Mouse (Mus musculus) layer of hippocampus, adult 18-20 months (tissue): ENCODE results near the gene Nfkbib. TPM values are rescaled to one million over a fixed set of nuclear protein-coding genes. Genes with fewer than 3 reads are reported as not detected.

Source experiments
- DNase-seq, 2 experiments: peaks; one replicate each; pipeline ENCODE4 v3.0.0; 2022; ENCODE audit warnings: low spot score in 2 of 2
- total RNA-seq, 2 experiments: library from RNA; stranded (reverse); gene quantifications; 2 replicates each; pipeline ENCODE4 v1.2.3; 2021

The Nfkbib gene
- total RNA-seq, 2 experiments from 2014 or later: 29.0 to 29.2 TPM

DNA sequence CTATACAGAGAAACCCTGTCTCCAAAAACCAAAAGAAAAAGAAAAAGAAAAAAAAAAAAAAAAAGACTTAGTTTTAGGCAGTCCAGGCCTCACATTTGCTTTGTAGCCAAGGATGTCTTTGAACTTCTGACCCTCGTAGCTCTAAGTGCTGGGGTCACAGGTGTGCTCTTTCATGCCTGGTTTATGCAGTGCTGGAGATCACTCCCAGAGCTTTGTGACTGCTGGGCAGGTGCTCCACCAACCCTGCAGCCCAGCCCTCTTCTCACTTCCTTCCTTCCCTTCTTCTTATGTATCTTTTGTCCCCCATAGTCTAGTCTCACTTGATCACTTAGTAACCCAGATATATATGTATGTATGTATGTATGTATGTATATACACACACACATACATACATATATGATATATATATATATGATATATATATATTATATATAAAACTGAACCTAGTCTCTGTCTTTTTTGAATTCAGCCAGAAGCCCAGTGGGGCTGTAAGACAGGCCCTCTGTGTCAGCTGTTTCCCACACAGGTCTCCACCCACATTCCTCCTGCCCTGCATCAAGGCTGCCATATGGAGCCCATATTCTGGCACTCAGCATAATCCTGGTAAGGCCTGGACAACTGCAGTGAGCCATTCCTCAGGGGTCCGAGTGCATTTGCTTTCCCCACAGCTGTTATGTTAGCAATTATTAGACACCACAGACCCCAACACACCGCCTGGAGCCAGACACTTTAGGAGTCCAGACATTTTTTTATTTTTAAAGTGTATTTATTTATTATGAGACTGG is 46.4 kb downstream of the Nfkbib start:
- no peak for DNase-seq

DNA sequence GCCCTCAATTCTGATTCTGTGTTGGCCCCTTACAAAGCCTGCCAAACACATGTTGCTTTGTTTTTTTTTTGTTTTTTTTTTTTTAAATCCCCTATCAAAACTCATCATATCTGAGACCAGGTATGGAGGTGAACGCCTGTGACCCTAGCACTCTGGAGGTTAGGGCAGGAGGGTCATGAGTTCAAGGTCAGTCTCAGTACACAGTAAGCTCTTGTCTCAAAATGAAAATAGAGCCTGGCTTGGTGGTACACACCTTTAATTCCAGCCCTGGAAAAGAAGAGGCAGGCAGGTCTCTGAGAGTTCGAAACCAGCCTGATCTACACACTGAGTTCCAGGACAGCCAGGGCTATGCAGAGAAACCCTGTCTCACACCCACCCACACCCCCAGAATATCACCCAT is 47.7 kb downstream of the Nfkbib start:
- no peak for DNase-seq

DNA sequence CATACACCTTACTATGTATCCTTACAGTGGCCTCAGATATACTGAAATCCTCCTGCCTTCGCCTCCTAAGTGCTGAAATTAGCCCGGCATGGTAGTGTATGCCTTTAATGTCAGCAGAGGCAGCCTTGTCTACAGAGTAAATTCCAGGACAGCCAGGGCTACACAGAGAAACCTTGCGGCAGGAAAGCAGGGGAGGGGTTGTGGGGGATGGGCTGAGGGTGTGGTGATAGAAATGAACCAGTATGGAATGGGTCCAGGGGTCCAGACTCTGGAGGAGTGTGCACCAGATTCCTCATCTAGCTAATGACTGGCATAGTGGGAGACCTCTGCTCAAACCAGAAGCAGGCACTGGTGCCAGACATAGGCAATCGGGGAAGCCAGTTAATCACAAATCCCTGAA is 48.2 kb downstream of the Nfkbib start:
- DNase-seq: no peak

DNA sequence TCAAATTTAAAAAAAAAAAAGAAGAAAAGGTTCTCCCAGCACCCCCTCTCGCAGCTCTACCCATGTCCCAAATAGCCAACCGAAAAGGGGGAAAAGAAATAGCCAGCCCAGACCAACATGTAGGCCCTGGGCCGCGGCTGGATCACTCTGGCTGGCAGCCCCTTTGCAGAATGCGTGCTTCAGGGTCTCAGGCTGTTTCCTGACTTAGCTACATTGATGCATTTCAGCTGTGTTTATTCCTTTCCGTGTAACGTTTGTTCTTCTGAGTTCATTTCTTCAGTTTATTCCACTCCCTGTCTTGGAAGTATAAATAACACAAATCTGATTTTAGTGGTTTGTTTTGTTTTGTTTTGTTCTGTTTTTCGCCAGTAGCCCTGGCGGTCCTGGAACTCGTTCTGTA is 49.6 kb downstream of the Nfkbib start:
- no peak for DNase-seq

DNA sequence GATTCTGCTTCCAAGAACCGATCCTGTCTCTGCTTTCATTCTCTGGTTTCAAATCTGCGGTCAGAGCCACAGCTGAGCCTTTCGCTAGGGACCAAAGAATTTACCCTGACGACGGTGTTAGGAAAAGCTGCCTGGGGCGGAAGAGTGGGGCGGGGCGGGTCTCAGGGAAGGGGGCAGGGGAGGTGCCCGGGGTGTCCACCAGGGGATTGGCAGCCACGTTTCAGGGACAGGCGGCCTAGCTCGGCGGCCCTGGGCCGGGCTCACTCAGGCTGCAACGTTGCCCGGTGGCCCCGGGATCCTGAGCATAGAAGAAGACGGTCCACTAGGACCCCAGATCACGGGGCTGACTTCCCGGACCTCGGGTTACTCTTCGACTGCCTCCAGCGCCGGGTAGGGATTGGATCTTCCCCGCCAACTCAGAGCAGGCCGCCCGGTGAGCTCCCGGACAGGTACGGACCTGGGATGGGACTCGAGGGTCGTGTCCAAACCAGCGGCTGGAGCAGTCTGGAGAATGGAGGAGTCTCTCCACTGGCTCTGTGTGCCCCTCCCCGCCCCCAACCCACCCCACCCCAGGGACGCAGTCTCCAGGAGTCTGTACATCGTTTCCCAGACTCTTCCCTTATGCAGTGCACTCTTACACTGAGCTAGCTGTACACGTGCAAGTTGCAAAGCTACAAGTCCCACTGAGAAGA is 50.6 kb downstream of the Nfkbib start, which contains the start of gene Fbxo17:
TSS of gene Fbxo17 (plus strand) at position 215 of the 692 bp plus-strand sequence.
- DNase-seq: no peak

DNA sequence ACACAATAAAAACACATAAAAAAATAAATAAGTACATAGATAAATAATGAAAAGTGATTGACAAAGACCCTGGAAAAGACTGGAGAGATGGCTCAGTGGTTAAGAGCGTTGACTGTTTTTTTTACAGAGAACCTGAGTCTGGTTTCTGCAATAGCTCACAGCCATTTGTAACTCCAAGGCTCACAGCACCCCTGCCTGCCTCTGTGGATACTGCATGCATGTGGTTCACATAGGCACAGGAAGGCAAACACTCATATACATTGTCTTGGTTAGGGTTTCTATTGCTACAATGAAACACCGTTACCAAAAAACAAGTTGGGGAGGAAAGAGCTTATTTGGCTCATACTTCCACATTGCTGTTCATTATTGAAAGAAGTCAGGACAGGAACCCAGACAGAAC is 51.7 kb downstream of the Nfkbib start:
- DNase-seq: no peak

DNA sequence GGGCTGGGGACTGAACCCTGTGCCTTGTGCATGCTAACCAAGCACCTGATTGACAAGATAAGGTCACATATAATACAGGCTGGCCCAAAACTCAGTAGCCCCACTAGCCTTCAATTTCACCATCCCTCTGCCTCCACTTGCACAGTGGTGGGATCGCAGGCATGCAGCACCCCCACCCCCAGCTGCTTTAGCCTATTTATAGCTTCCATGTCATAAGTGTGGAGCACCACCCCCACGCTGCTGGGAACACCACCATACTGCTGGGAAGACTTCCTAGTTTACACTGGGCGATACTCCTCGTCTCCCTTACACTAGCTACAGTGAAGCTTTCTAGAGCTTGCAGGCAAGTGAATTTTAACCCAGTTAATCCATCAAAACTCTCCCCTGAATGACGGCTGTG is 52.6 kb downstream of the Nfkbib start:
- peak; percentile 29 to 70 for DNase-seq

DNA sequence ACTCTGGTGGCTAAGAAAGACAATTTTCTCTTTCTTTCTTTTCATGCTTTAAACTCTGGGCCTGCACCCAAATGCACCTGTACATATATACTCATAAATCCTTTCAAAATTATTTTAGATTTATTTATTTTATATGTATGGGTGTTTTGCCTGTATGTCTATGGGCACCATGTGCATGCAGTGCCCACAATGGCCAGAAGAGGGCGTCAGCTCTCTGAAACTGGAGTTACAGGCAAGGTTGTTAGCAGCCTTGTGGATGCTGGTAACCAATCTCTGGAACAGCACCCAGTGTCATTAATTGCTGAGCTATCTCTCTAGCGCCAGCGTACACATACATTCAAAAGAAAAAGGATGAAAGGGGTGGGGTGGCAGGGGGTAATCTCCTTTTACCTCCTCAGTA is 56.4 kb downstream of the Nfkbib start:
- no peak for DNase-seq

DNA sequence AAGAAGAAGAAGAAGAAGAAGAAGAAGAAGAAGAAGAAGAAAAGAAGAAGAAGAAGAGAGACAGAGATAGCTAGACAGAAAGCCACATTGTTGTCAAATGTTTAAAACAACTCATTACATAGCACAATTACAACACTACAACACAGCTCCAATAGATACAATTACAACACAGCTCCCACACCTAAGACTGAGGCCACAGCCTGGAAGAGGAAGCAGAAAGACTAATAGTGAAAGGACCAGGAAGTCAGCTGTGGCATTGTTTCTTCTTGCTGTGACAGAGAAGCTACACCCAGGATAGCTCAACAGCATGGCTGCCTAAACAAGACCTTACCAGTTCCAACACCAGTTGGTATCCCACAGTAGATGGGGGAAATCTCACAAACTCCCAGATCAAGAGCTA is 57.9 kb downstream of the Nfkbib start:
- DNase-seq: no peak

Other genes starting within 250 kb of the Nfkbib start
- gene Ifnl3, start 244.7 kb downstream of the Nfkbib start, total RNA-seq: not detected
- gene Sycn, start 226.6 kb downstream of the Nfkbib start, total RNA-seq: not detected
- under 1 TPM in 1 of 2 experiments, not detected in 1; 0.28 TPM for gene Nccrp1, start 220.3 kb downstream of the Nfkbib start, total RNA-seq
- gene Samd4b, start 169.4 kb downstream of the Nfkbib start, total RNA-seq: 10 to 100 TPM; 74.1 to 77.1 TPM
- gene Pak4, start 169.3 kb downstream of the Nfkbib start, total RNA-seq: 10 to 100 TPM; 12.7 to 14.6 TPM
- gene Acp7, start 136.2 kb downstream of the Nfkbib start, total RNA-seq: 1 to 10 TPM; 1.4 to 4.6 TPM
- 10 to 100 TPM; 18.9 to 21.7 TPM for gene Fbxo27, start 74.7 kb downstream of the Nfkbib start, total RNA-seq
- 1 to 10 TPM; 1.5 to 1.9 TPM for gene Fbxo17, start 50.7 kb downstream of the Nfkbib start, total RNA-seq
- 10 to 100 TPM; 60.6 to 67.1 TPM for gene Mrps12, start 25.7 kb downstream of the Nfkbib start, total RNA-seq
- 10 to 100 TPM; 11.1 to 11.2 TPM for gene Sars2, start 25.5 kb downstream of the Nfkbib start, total RNA-seq
- gene Ccer2, start 11.3 kb downstream of the Nfkbib start, total RNA-seq: under 1 TPM; 0.30 to 0.63 TPM
- 100 to 1,000 TPM; 125 to 129 TPM for gene Sirt2, start 777 bp downstream of the Nfkbib start, total RNA-seq
- gene Rinl, start 21.5 kb upstream of the Nfkbib start, total RNA-seq: 1 to 10 TPM; 2.4 to 3.0 TPM
- 100 to 1,000 TPM; 407 to 414 TPM for gene Hnrnpl, start 41.0 kb upstream of the Nfkbib start, total RNA-seq
- 10 to 100 TPM; 63.1 to 71.0 TPM for gene Ech1, start 57.7 kb upstream of the Nfkbib start, total RNA-seq
- gene Lgals4, start 66.3 kb upstream of the Nfkbib start, total RNA-seq: 1 to 10 TPM; 3.5 to 5.6 TPM
- not detected for gene Lgals7, start 96.3 kb upstream of the Nfkbib start, total RNA-seq
- under 1 TPM; 0.50 to 0.76 TPM for gene Capn12, start 113.9 kb upstream of the Nfkbib start, total RNA-seq
- 100 to 1,000 TPM; 127 to 136 TPM for gene Actn4, start 194.8 kb upstream of the Nfkbib start, total RNA-seq
- 100 to 1,000 TPM; 201 to 212 TPM for gene Eif3k, start 214.4 kb upstream of the Nfkbib start, total RNA-seq
- 1 to 10 TPM in 1 of 2 experiments, under 1 TPM in 1; 0.99 to 1.3 TPM for gene Map4k1, start 214.5 kb upstream of the Nfkbib start, total RNA-seq